Mouse (Mus musculus): ENCODE measurements around the gene Gart. TPM values are rescaled to one million over a fixed set of nuclear protein-coding genes. Genes with fewer than 3 reads are reported as not detected.

The Gart gene
- polyA plus RNA-seq, 1 experiment: 24.1 TPM

DNA sequence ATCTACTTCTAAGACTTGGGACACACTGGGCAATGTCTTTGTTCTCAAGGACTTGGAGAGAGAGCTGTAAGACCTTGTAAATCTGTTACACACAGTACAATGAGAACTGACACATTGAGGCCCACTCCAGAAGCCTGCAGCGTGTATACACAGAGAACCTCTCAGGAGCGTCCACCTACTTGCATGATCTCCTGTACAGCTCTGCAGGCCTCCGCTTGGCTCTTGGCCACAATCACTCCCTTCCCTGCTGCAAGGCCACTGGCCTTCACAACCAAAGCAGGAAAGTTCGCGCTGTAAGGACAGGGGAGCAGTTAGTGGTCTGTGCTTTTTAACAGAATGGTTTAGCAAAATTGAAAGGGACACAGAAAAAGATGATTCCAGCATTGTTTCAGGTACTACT lies 7.6 kb downstream of the Gart start:
- TF ChIP-seq POLR2A (IDR thresholded peaks at IDR 0.05; ENCODE audit: control insufficient read depth, low read depth, low read length): no peak; the same call in 1 of the 2 replicates
- no peak for TF ChIP-seq CTCF (IDR thresholded peaks at IDR 0.05; ENCODE audit: control insufficient read depth, insufficient read depth, insufficient replicate concordance, low read depth, low read length)
- Histone ChIP-seq H3K4me1 (ENCODE audit: control insufficient read depth, insufficient read depth, low read length) (no peaks in the 10 kb centered on the region; the same call in 1 of the 2 replicates), H3K4me3 (ENCODE audit: control insufficient read depth, low read depth, low read length) (no peak overlapping the region), H3K27ac (ENCODE audit: control insufficient read depth, insufficient read depth, low read depth, low read length) (no peak overlapping the region), H3K36me3 (ENCODE audit: control insufficient read depth, insufficient read depth, low read length) (peaks cover 6% of the 10 kb centered on the region), H3K27me3 (ENCODE audit: control insufficient read depth, insufficient read depth, low read length) (no peaks in the 10 kb centered on the region)

DNA sequence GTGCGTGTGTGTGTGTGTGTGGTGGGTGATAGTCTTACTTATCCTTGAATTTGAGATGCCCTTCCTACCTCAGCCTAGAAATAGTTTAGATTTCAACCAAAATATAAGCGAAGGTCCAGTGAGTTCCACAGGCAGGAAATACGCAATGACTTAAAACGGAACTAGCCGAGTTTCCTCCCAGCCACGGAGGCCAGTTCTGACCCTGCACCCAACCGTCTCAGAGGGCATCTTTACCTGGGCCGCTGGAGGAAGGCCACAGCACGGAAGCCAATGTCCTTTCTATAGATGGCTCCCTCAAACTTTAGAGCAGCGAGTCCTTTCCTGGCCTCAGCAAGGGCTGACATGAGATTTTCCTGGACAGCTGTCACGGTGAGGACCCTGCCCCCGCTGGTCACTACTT lies 13.1 kb downstream of the Gart start:
- TF ChIP-seq CTCF (IDR thresholded peaks at IDR 0.05; ENCODE audit: control insufficient read depth, insufficient read depth, insufficient replicate concordance, low read depth, low read length) (no peak), POLR2A (IDR thresholded peaks at IDR 0.05; ENCODE audit: control insufficient read depth, low read depth, low read length) (no peak)
- H3K27me3 ChIP-seq (ENCODE audit: control insufficient read depth, insufficient read depth, low read length): no peaks in the 10 kb centered on the region
- H3K27ac ChIP-seq (ENCODE audit: control insufficient read depth, insufficient read depth, low read depth, low read length): no peak overlapping the region
- peaks cover 9% of the 10 kb centered on the region for H3K36me3 ChIP-seq (ENCODE audit: control insufficient read depth, insufficient read depth, low read length)
- no peaks in the 10 kb centered on the region for H3K4me1 ChIP-seq (ENCODE audit: control insufficient read depth, insufficient read depth, low read length)
- no peak overlapping the region for H3K4me3 ChIP-seq (ENCODE audit: control insufficient read depth, low read depth, low read length)

DNA sequence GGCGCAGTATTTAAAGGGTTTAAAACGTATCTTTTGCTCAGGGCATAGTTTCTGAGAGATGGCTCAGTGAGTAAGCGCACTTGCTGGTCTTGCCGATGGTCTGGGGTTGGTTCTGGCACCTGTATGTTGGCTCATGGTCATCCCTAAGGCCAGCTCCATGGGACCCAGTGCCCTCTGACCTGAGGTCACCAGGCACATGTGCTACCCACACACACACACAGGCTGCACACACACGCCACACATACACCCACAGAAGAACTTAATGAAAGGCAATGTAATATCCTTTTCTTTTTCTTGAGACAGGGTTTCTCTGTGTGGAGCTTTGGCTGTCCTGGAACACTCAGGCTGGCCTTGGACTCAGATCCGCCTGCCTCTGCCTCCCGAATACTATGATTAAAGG lies 13.8 kb downstream of the Gart start:
- TF ChIP-seq POLR2A (IDR thresholded peaks at IDR 0.05; ENCODE audit: control insufficient read depth, low read depth, low read length) (no peak), CTCF (IDR thresholded peaks at IDR 0.05; ENCODE audit: control insufficient read depth, insufficient read depth, insufficient replicate concordance, low read depth, low read length) (no peak)

DNA sequence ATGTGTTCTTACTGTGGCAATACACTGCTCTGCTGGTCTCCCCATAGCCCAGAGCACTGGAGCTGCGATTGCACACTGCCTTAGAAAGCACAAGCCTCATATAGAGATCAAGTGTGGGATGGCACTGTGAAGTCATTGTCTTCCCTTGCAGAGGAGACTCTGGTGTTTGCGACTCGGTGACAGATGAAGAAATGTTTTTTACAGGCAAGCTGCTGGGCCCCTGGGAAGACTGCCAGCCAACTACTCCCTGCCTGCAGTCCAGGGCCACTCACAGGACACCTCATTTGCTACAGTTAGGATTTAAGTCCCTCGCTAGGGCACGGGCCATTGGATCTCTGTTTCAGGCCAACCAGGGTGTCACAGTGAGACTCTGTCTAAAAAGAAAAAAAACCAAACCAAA lies 14.3 kb downstream of the Gart start:
- no peak for TF ChIP-seq POLR2A (IDR thresholded peaks at IDR 0.05; ENCODE audit: control insufficient read depth, low read depth, low read length)
- TF ChIP-seq CTCF (IDR thresholded peaks at IDR 0.05; ENCODE audit: control insufficient read depth, insufficient read depth, insufficient replicate concordance, low read depth, low read length): no peak
- Histone ChIP-seq H3K4me3 (ENCODE audit: control insufficient read depth, low read depth, low read length) (no peak overlapping the region), H3K27me3 (ENCODE audit: control insufficient read depth, insufficient read depth, low read length) (no peaks in the 10 kb centered on the region), H3K36me3 (ENCODE audit: control insufficient read depth, insufficient read depth, low read length) (peaks cover 9% of the 10 kb centered on the region), H3K27ac (ENCODE audit: control insufficient read depth, insufficient read depth, low read depth, low read length) (no peak overlapping the region), H3K4me1 (ENCODE audit: control insufficient read depth, insufficient read depth, low read length) (no peaks in the 10 kb centered on the region)

More for the DNA sequence above, 13.8 kb downstream of the Gart start:
- Histone ChIP-seq H3K27ac (ENCODE audit: control insufficient read depth, insufficient read depth, low read depth, low read length) (no peak overlapping the region), H3K4me3 (ENCODE audit: control insufficient read depth, low read depth, low read length) (no peak overlapping the region), H3K36me3 (ENCODE audit: control insufficient read depth, insufficient read depth, low read length) (peaks cover 9% of the 10 kb centered on the region), H3K4me1 (ENCODE audit: control insufficient read depth, insufficient read depth, low read length) (no peaks in the 10 kb centered on the region), H3K27me3 (ENCODE audit: control insufficient read depth, insufficient read depth, low read length) (no peaks in the 10 kb centered on the region)

DNA sequence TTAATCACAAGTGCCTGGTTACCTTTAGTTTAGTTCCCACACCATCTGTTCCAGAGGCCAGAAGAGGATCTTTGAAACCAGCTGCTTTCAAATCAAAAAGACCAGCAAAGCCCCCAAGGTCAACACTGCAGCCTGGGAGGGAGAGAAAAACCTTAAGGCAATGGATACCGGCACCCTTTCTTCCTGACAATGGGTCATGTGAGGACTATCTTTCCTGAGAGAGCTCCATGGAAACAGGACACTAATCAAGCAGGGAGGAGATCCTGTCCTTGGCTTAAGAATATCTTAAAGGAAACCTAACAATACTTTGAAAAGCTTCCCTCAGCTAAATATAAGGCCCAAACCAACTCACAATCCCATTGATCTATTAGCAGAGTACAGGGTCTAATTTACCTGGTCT lies 16.2 kb downstream of the Gart start:
- H3K27me3 ChIP-seq (ENCODE audit: control insufficient read depth, insufficient read depth, low read length): no peaks in the 10 kb centered on the region
- H3K27ac ChIP-seq (ENCODE audit: control insufficient read depth, insufficient read depth, low read depth, low read length): peak overlapping the region; percentile 37; the same call in 1 of the 2 replicates
- peaks cover 5% of the 10 kb centered on the region; the same call in 1 of the 2 replicates for H3K36me3 ChIP-seq (ENCODE audit: control insufficient read depth, insufficient read depth, low read length)
- H3K4me3 ChIP-seq (ENCODE audit: control insufficient read depth, low read depth, low read length): no peak overlapping the region
- no peaks in the 10 kb centered on the region for H3K4me1 ChIP-seq (ENCODE audit: control insufficient read depth, insufficient read depth, low read length)
- no peak for TF ChIP-seq POLR2A (IDR thresholded peaks at IDR 0.05; ENCODE audit: control insufficient read depth, low read depth, low read length)
- no peak for TF ChIP-seq CTCF (IDR thresholded peaks at IDR 0.05; ENCODE audit: control insufficient read depth, insufficient read depth, insufficient replicate concordance, low read depth, low read length)

DNA sequence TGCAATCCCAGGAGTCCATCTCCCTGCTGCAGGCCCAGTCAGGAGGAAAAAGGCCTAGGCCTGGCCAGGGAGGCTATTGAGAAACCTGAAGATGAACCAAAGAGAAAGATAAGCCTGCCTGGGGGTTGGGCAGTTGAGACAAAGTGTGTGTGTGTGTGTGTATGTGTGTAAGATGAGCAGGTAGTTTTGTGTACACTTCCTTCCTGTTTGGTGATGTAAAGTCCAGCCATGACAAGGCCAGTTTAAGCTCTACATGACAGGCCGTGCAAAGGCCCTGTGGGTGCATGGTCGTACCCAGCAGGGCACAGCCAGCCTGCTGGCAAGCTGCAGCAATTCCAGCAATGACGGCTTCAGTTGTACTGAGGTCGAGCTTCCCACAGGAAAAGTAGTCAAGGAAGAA lies 17.0 kb downstream of the Gart start:
- Histone ChIP-seq H3K27ac (ENCODE audit: control insufficient read depth, insufficient read depth, low read depth, low read length) (no peak overlapping the region; the same call in 1 of the 2 replicates), H3K4me1 (ENCODE audit: control insufficient read depth, insufficient read depth, low read length) (no peaks in the 10 kb centered on the region), H3K36me3 (ENCODE audit: control insufficient read depth, insufficient read depth, low read length) (peaks cover 4% of the 10 kb centered on the region; the same call in 1 of the 2 replicates), H3K4me3 (ENCODE audit: control insufficient read depth, low read depth, low read length) (no peak overlapping the region), H3K27me3 (ENCODE audit: control insufficient read depth, insufficient read depth, low read length) (no peaks in the 10 kb centered on the region)
- no peak for TF ChIP-seq CTCF (IDR thresholded peaks at IDR 0.05; ENCODE audit: control insufficient read depth, insufficient read depth, insufficient replicate concordance, low read depth, low read length)
- TF ChIP-seq POLR2A (IDR thresholded peaks at IDR 0.05; ENCODE audit: control insufficient read depth, low read depth, low read length): no peak

DNA sequence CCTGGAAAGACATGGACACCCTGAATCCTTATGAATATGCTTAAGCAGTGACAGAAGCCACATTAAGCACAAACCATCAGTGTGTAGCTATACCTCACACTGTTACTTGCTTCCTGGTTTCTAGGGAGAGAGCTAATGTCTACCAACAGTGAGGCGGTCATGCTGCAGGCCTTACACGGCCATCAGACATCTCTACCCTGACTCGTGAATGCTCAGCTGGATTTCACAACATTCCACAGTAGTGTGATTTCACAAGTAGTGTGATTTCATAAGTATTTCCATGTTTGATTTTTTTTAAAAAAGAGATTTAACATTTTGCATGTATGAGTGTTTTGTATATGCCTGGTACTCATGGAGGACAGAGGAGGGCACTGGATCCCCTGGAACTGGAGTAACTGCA lies 18.1 kb downstream of the Gart start:
- no peak overlapping the region for H3K27ac ChIP-seq (ENCODE audit: control insufficient read depth, insufficient read depth, low read depth, low read length)
- peaks cover 1% of the 10 kb centered on the region; the same call in 1 of the 2 replicates for H3K36me3 ChIP-seq (ENCODE audit: control insufficient read depth, insufficient read depth, low read length)
- no peak for TF ChIP-seq POLR2A (IDR thresholded peaks at IDR 0.05; ENCODE audit: control insufficient read depth, low read depth, low read length)
- TF ChIP-seq CTCF (IDR thresholded peaks at IDR 0.05; ENCODE audit: control insufficient read depth, insufficient read depth, insufficient replicate concordance, low read depth, low read length): no peak

DNA sequence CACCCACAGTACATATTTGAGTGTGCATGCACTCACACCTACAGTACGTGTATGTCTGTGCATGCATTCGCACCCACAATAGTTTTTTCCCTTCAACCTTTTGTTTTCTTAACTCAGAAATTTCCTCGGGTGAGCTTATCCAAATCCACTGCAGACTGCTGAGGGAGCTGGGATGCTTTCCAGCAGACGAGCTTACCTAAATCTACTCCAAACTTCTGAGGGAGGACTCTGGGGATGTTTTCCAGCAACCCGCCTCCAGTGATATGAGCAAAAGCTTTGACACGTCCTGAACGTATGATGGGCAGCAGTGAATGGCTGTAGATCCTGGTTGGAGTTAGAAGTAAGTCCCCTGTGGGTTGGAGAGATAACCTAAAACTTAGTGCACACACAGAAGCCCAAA lies 18.9 kb downstream of the Gart start:
- no peaks in the 10 kb centered on the region for H3K4me1 ChIP-seq (ENCODE audit: control insufficient read depth, insufficient read depth, low read length)
- no peak overlapping the region for H3K4me3 ChIP-seq (ENCODE audit: control insufficient read depth, low read depth, low read length)
- TF ChIP-seq POLR2A (IDR thresholded peaks at IDR 0.05; ENCODE audit: control insufficient read depth, low read depth, low read length): no peak
- TF ChIP-seq CTCF (IDR thresholded peaks at IDR 0.05; ENCODE audit: control insufficient read depth, insufficient read depth, insufficient replicate concordance, low read depth, low read length): no peak
- no peak overlapping the region for H3K27ac ChIP-seq (ENCODE audit: control insufficient read depth, insufficient read depth, low read depth, low read length)
- no peaks in the 10 kb centered on the region for H3K27me3 ChIP-seq (ENCODE audit: control insufficient read depth, insufficient read depth, low read length)
- H3K36me3 ChIP-seq (ENCODE audit: control insufficient read depth, insufficient read depth, low read length): peaks cover 1% of the 10 kb centered on the region

More for the DNA sequence above, 18.1 kb downstream of the Gart start:
- no peak overlapping the region for H3K4me3 ChIP-seq (ENCODE audit: control insufficient read depth, low read depth, low read length)
- no peaks in the 10 kb centered on the region for H3K27me3 ChIP-seq (ENCODE audit: control insufficient read depth, insufficient read depth, low read length)
- H3K4me1 ChIP-seq (ENCODE audit: control insufficient read depth, insufficient read depth, low read length): no peaks in the 10 kb centered on the region

Data from testis, adult 2 months (tissue).